Mouse (Mus musculus) CH12.LX (cell line): Measurements from ENCODE around the gene Fads3. TPM values are rescaled to one million over a fixed set of nuclear protein-coding genes. Genes with fewer than 3 reads are reported as not detected.

Experiments used
- DNase-seq: peaks from one replicate; pipeline ENCODE4 v3.0.0-alpha.2; 2013; ENCODE audit errors: extremely low read depth
- H3K27ac ChIP-seq: 2 replicates; pipeline ENCODE4 v1.5.1; 2012; ENCODE audit warnings: low read depth, mild to moderate bottlenecking, control low read depth, moderate library complexity; ENCODE audit not compliant: insufficient read depth
- H3K27me3 ChIP-seq: replicated peaks from 2 replicates; pipeline ENCODE3; 2012; ENCODE audit warnings: inconsistent platforms
- H3K36me3 ChIP-seq, 2 experiments: replicated peaks in 1 of 2; 2 replicates each; pipeline versions ENCODE3 to v1.6.1; 2012; ENCODE audit warnings: inconsistent platforms in 1 of 2, low read length in 1 of 2, mild to moderate bottlenecking in 1 of 2, mixed read lengths in 1 of 2, moderate library complexity in 1 of 2; ENCODE audit not compliant: control insufficient read depth in 1 of 2, insufficient read depth in 1 of 2
- H3K4me1 ChIP-seq, 2 experiments: 2 replicates each; pipeline ENCODE4 v1.6.1; 2012; ENCODE audit warnings: inconsistent platforms in 1 of 2, moderate library complexity in 1 of 2; ENCODE audit not compliant: insufficient read depth in 2 of 2, control insufficient read depth in 1 of 2
- H3K4me2 ChIP-seq: 2 replicates; pipeline ENCODE4 v1.6.1; 2012; ENCODE audit warnings: low read depth, mild to moderate bottlenecking, control low read depth; ENCODE audit not compliant: poor library complexity, insufficient read depth, severe bottlenecking
- H3K4me3 ChIP-seq, 3 experiments: fragments of 150-350 bp in 1 of 3; sonication (generic) in 1 of 3; replicated peaks in 1 of 3; 2 replicates each; pipeline versions ENCODE3 to v1.5.1; 2011 to 2012; ENCODE audit warnings: low read depth in 2 of 3, low read length in 2 of 3, mild to moderate bottlenecking in 2 of 3, moderate library complexity in 2 of 3, control low read depth in 1 of 3, improper control_type of control experiment in 1 of 3, inconsistent platforms in 1 of 3, mixed read lengths in 1 of 3; ENCODE audit not compliant: poor library complexity in 1 of 3
- H3K79me2 ChIP-seq: replicated peaks from 2 replicates; pipeline ENCODE4 v1.6.1; 2012; ENCODE audit warnings: mild to moderate bottlenecking, moderate library complexity; ENCODE audit not compliant: control insufficient read depth, poor library complexity, insufficient read depth, severe bottlenecking; ENCODE audit errors: extremely low read depth
- H3K9ac ChIP-seq: 2 replicates; pipeline ENCODE4 v1.6.1; 2012; ENCODE audit warnings: low read depth, mild to moderate bottlenecking, control low read depth, moderate library complexity; ENCODE audit not compliant: insufficient read depth
- H3K9me3 ChIP-seq: replicated peaks from 2 replicates; pipeline ENCODE3; 2012; ENCODE audit warnings: low read length, inconsistent platforms, mixed read lengths
- BHLHE40 ChIP-seq: IDR thresholded peaks from 2 replicates; pipeline ENCODE4 v1.6.1; 2011; ENCODE audit warnings: mild to moderate bottlenecking, low read depth, low read length, improper control_type of control experiment
- CHD2 ChIP-seq: IDR thresholded peaks from 2 replicates; pipeline ENCODE4 v1.6.1; 2011; ENCODE audit warnings: low read length, improper control_type of control experiment
- CTCF ChIP-seq, 2 experiments: IDR thresholded peaks in 1 of 2; conservative IDR thresholded peaks in 1 of 2; 2 replicates each; pipeline ENCODE4 v1.5.1; 2011 to 2012; ENCODE audit warnings: low read depth in 2 of 2, low read length in 2 of 2, improper control_type of control experiment in 1 of 2, inconsistent platforms in 1 of 2, mild to moderate bottlenecking in 1 of 2, moderate library complexity in 1 of 2
- E2F4 ChIP-seq: IDR thresholded peaks from 2 replicates; pipeline ENCODE4 v1.6.1; 2011; ENCODE audit warnings: low read depth, low read length, improper control_type of control experiment; ENCODE audit not compliant: insufficient replicate concordance
- ELF1 ChIP-seq: IDR thresholded peaks from 2 replicates; pipeline ENCODE4 v1.6.1; 2014; ENCODE audit warnings: low read depth, mild to moderate bottlenecking, inconsistent platforms, low read length, improper control_type of control experiment
- EP300 ChIP-seq: IDR thresholded peaks from 2 replicates; pipeline ENCODE4 v1.6.1; 2011; ENCODE audit warnings: low read length, improper control_type of control experiment
- GABPA ChIP-seq: IDR thresholded peaks from 2 replicates; pipeline ENCODE4 v1.6.1; 2012; ENCODE audit warnings: low read depth, low read length, improper control_type of control experiment, inconsistent platforms; ENCODE audit not compliant: insufficient replicate concordance
- IRF4 ChIP-seq: IDR thresholded peaks from 2 replicates; pipeline ENCODE4 v1.6.1; 2014; ENCODE audit warnings: low read depth, mild to moderate bottlenecking, inconsistent platforms, low read length, improper control_type of control experiment
- JUN ChIP-seq: IDR thresholded peaks from 2 replicates; pipeline ENCODE4 v1.6.1; 2011; ENCODE audit warnings: low read depth, mild to moderate bottlenecking, low read length, improper control_type of control experiment, moderate library complexity; ENCODE audit not compliant: insufficient read depth
- JUND ChIP-seq: conservative IDR thresholded peaks from 2 replicates; pipeline ENCODE4 v1.6.1; 2011; ENCODE audit warnings: low read depth, low read length, improper control_type of control experiment
- KAT2A ChIP-seq: IDR thresholded peaks from 2 replicates; pipeline ENCODE4 v1.6.1; 2012; ENCODE audit warnings: low read length, improper control_type of control experiment, inconsistent platforms; ENCODE audit not compliant: insufficient replicate concordance
- MAFK ChIP-seq: IDR thresholded peaks from 2 replicates; pipeline ENCODE4 v1.6.1; 2011; ENCODE audit warnings: low read length, improper control_type of control experiment; ENCODE audit not compliant: insufficient replicate concordance
- MAX ChIP-seq: IDR thresholded peaks from 2 replicates; pipeline ENCODE4 v1.6.1; 2011; ENCODE audit warnings: low read length, improper control_type of control experiment
- MAZ ChIP-seq: IDR thresholded peaks from 2 replicates; pipeline ENCODE4 v1.6.1; 2012; ENCODE audit warnings: low read depth, mild to moderate bottlenecking, inconsistent platforms, low read length, improper control_type of control experiment, moderate library complexity
- MEF2A ChIP-seq: IDR thresholded peaks from 2 replicates; pipeline ENCODE4 v1.6.1; 2014; ENCODE audit warnings: low read depth, mild to moderate bottlenecking, inconsistent platforms, low read length, improper control_type of control experiment, borderline replicate concordance
- MXI1 ChIP-seq: IDR thresholded peaks from 2 replicates; pipeline ENCODE4 v1.6.1; 2011; ENCODE audit warnings: mild to moderate bottlenecking, low read depth, low read length, improper control_type of control experiment
- MYC ChIP-seq: IDR thresholded peaks from 2 replicates; pipeline ENCODE4 v1.6.1; 2011; ENCODE audit warnings: low read depth, mild to moderate bottlenecking, improper control_type of control experiment, low read length
- NELFE ChIP-seq: IDR thresholded peaks from 2 replicates; pipeline ENCODE4 v1.6.1; 2011; ENCODE audit warnings: low read depth, low read length, improper control_type of control experiment
- PAX5 ChIP-seq: IDR thresholded peaks from 2 replicates; pipeline ENCODE4 v1.6.1; 2012; ENCODE audit warnings: low read length, inconsistent platforms, mixed read lengths
- POLR2A ChIP-seq: IDR thresholded peaks from 2 replicates; pipeline ENCODE4 v1.6.1; 2011; ENCODE audit warnings: low read depth, mild to moderate bottlenecking, improper control_type of control experiment, low read length
- POLR2AphosphoS2 ChIP-seq: IDR thresholded peaks from 2 replicates; pipeline ENCODE4 v1.6.1; 2011; ENCODE audit warnings: low read depth, low read length, improper control_type of control experiment
- RAD21 ChIP-seq: IDR thresholded peaks from 2 replicates; pipeline ENCODE4 v1.6.1; 2011; ENCODE audit warnings: low read depth, mild to moderate bottlenecking, low read length, improper control_type of control experiment, moderate library complexity
- RCOR1 ChIP-seq: conservative IDR thresholded peaks from 2 replicates; pipeline ENCODE4 v1.6.1; 2012; ENCODE audit warnings: low read depth, mild to moderate bottlenecking, inconsistent platforms, low read length, improper control_type of control experiment
- SIN3A ChIP-seq: IDR thresholded peaks from 2 replicates; pipeline ENCODE4 v1.6.1; 2012; ENCODE audit warnings: low read length, improper control_type of control experiment, inconsistent platforms
- SMC3 ChIP-seq: IDR thresholded peaks from 2 replicates; pipeline ENCODE4 v1.6.1; 2011; ENCODE audit warnings: low read depth, low read length, improper control_type of control experiment
- TBP ChIP-seq: conservative IDR thresholded peaks from 2 replicates; pipeline ENCODE4 v1.6.1; 2011; ENCODE audit warnings: low read depth, low read length, improper control_type of control experiment
- UBTF ChIP-seq: IDR thresholded peaks from 2 replicates; pipeline ENCODE4 v1.6.1; 2012; ENCODE audit warnings: low read depth, mild to moderate bottlenecking, inconsistent platforms, low read length, improper control_type of control experiment, moderate library complexity
- USF2 ChIP-seq: conservative IDR thresholded peaks from 2 replicates; pipeline ENCODE4 v1.6.1; 2011; ENCODE audit warnings: low read depth, low read length, improper control_type of control experiment
- ZC3H11A ChIP-seq: IDR thresholded peaks from 2 replicates; pipeline ENCODE4 v1.6.1; 2012; ENCODE audit warnings: low read depth, mild to moderate bottlenecking, inconsistent platforms, low read length, improper control_type of control experiment
- ZKSCAN1 ChIP-seq: IDR thresholded peaks from 2 replicates; pipeline ENCODE4 v1.6.1; 2012; ENCODE audit warnings: low read depth, inconsistent platforms, low read length, improper control_type of control experiment, borderline replicate concordance
- ZMIZ1 ChIP-seq: IDR thresholded peaks from 2 replicates; pipeline ENCODE4 v1.6.1; 2012; ENCODE audit warnings: low read depth, mild to moderate bottlenecking, inconsistent platforms, low read length, improper control_type of control experiment
- ZNF384 ChIP-seq: IDR thresholded peaks from 2 replicates; pipeline ENCODE4 v1.6.1; 2012; ENCODE audit warnings: low read depth, low read length, improper control_type of control experiment, inconsistent platforms
- dilution Hi-C: fragments of 300-500 bp; cut with MboI; formaldehyde crosslinking; loops from 2 replicates; pipeline ENCODE4 v1.14.3; 2020; ENCODE audit warnings: low sequenced_read_pairs; ENCODE audit not compliant: extremely low pct_unique_long_range_greater_than_20kb, extremely low pct_ligation_motif_present
- in situ Hi-C: fragments of 300-500 bp; cut with MboI; formaldehyde crosslinking; loops from 3 replicates; pipeline ENCODE4 v1.14.3; 2019; ENCODE audit warnings: low sequenced_read_pairs, low pct_ligation_motif_present, low pct_unique_long_range_greater_than_20kb, mixed read lengths
- polyA plus RNA-seq: library from polyadenylated mRNA; unstranded; fragments of >175 nt; gene quantifications from 2 replicates; pipeline ENCODE4 v1.2.1, GENCODE M21; 2012; ENCODE audit warnings: low read depth; ENCODE audit not compliant: insufficient read length
- total RNA-seq, 2 experiments: library from RNA; depleted of rRNA; stranded (reverse); fragments of 300-350 nt in 1 of 2; fragments of >200 nt in 1 of 2; gene quantifications; 2 replicates each; pipeline ENCODE4 v1.2.3; 2012 to 2014

The Fads3 gene
- total and polyA plus RNA-seq, 3 experiments = 0.29 to 1.1 TPM; not detected in 1

DNA sequence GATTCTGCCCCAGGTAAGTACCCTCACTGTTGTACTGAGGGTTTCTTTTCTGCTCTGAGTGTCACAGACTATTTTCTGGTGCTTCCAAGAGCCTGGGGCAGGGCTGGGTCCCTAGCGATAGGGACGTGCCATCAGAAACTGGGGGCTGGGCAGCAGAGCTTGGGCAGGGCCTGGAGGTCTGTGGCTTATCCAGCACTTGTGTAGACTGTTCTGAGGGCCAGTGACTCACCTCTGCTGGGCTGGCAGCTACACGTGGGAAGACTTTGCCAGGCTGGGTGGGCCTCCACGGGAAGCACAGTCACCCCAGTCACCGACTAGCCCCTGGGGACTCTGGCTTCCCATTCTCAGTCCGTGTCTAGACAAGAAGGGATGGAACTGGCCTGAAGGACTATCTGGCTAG lies 863 bp downstream of the Fads3 start:
- TF ChIP-seq GABPA (no peak), TBP (no peak), E2F4 (no peak), CHD2 (no peak), UBTF (no peak), MAX (no peak), RAD21 (no peak), RCOR1 (no peak), ZC3H11A (no peak), NELFE (no peak), CTCF (conservative IDR thresholded peaks at IDR 0.05 in 1 of 2, IDR thresholded peaks at IDR 0.05 in 1 of 2; ENCODE audit: low read depth in 2 of 2, low read length in 2 of 2) (no peak), MXI1 (no peak), SIN3A (no peak), IRF4 (no peak), ELF1 (no peak), POLR2A (no peak), JUND (no peak), ZKSCAN1 (no peak), KAT2A (no peak)
- Histone ChIP-seq H3K9me3 (peaks cover 4% of the 10 kb centered on the region), H3K4me1 (peaks cover 5 to 10% of the 10 kb centered on the region in 2 experiments; a peak in 3 of 4 replicates), H3K36me3 (no peaks in the 10 kb centered on the region), H3K27me3 (peaks cover 7% of the 10 kb centered on the region), H3K4me2 (no peak overlapping the region), H3K27ac (no peak overlapping the region), H3K4me3 (no peak overlapping the region), H3K79me2 (no peaks in the 10 kb centered on the region), H3K9ac (no peak overlapping the region)
- dilution Hi-C loops (no loop called here), in situ Hi-C loops (no loop called here)
- DNase-seq = no peak

DNA sequence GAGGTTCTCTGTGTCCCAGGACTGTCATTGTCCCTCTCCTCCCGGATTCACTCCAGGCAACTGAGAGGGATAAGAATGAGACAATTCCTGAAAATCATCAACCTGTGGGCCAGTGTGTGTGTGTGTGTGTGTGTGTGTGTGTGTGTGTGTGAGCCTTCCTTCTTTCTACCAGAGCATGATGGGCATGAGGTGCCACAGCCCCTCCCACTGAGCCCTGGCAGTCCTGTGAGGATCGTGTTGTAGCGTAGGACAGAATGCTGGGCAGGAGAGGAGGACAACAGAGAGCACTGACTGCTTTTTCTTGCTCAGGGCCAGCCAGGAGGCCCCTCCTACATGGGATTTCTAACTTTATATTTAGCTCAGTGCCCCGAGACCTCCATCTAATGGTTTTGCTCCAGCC lies 1.4 kb downstream of the Fads3 start:
- dilution Hi-C loops = no loop called here
- no peak for DNase-seq
- no peak overlapping the region for H3K4me2 ChIP-seq
- TF ChIP-seq MAFK (no peak), ZMIZ1 (no peak), MEF2A (no peak), ZNF384 (no peak), USF2 (no peak), SMC3 (no peak), POLR2A (no peak), JUN (no peak), MAZ (no peak), BHLHE40 (no peak), MYC (no peak), KAT2A (no peak), GABPA (no peak), EP300 (no peak), RCOR1 (no peak), CTCF (conservative IDR thresholded peaks at IDR 0.05 in 1 of 2, IDR thresholded peaks at IDR 0.05 in 1 of 2; ENCODE audit: low read depth in 2 of 2, low read length in 2 of 2) (no peak), POLR2AphosphoS2 (no peak), UBTF (no peak), SIN3A (no peak), PAX5 (no peak)
- TF ChIP-seq, all 38 proteins: peak for 0
- H3K9me3 ChIP-seq = peaks cover 4% of the 10 kb centered on the region
- H3K36me3 ChIP-seq = no peaks in the 10 kb centered on the region
- no peaks in the 10 kb centered on the region for H3K79me2 ChIP-seq
- H3K4me1 ChIP-seq = peaks cover 5 to 15% of the 10 kb centered on the region in 2 experiments; a peak in 3 of 4 replicates
- in situ Hi-C loops = no loop called here
- peaks cover 5% of the 10 kb centered on the region for H3K27me3 ChIP-seq
- no peak overlapping the region for H3K4me3 ChIP-seq
- H3K27ac ChIP-seq = no peak overlapping the region
- no peak overlapping the region for H3K9ac ChIP-seq
